Mouse (Mus musculus): Measurements from ENCODE around the gene Rnf149. TPM values are rescaled to one million over a fixed set of nuclear protein-coding genes. Genes with fewer than 3 reads are reported as not detected.

The Rnf149 gene
- polyA plus RNA-seq (2015; fragmentation: Nextera tagmentation; extraction: Ambion mirVana) = 35.1 and 35.4 TPM in 2 replicates

- H3K4me3 ChIP-seq (replicated peaks) = peak within 1 kb of the TSS; percentile 97
- H3K9me3 ChIP-seq = no peaks in the 10 kb centered on the region
- H3K4me1 ChIP-seq = peaks cover 13% of the 10 kb centered on the region
- under 1% methylated on average over 44 of the region's 49 CpGs for WGBS
- H3K4me2 ChIP-seq = peak within 1 kb of the TSS; percentile 59
- no peaks in the 10 kb centered on the region for H3K27me3 ChIP-seq (replicated peaks)
- ATAC-seq (ENCODE audit: insufficient read depth, low FRiP score, low read depth) = peak; percentile 95
- peak within 1 kb of the TSS; percentile 99 for H3K27ac ChIP-seq
- H3K9ac ChIP-seq = peak within 1 kb of the TSS; percentile 91
- H3K36me3 ChIP-seq = no peaks in the 10 kb centered on the region
Measured at GRCm38 (mm10) chr1:39577253-39577705, at the start of gene Rnf149. Gene Rnf149, minus strand, starts transcription at chr1:39577405.

- no peak overlapping the region for H3K4me2 ChIP-seq
- H3K4me3 ChIP-seq (replicated peaks) = no peak overlapping the region
- H3K4me1 ChIP-seq = no peaks in the 10 kb centered on the region
- no peak for ATAC-seq (ENCODE audit: insufficient read depth, low FRiP score, low read depth)
- 48% methylated on average over 3 of the region's 3 CpGs for WGBS
- H3K36me3 ChIP-seq = no peaks in the 10 kb centered on the region
- no peaks in the 10 kb centered on the region for H3K27me3 ChIP-seq (replicated peaks)
- no peak overlapping the region for H3K27ac ChIP-seq
- H3K9ac ChIP-seq = no peak overlapping the region
- no peaks in the 10 kb centered on the region for H3K9me3 ChIP-seq
Measured at GRCm38 (mm10) chr1:39625491-39625890, 48.3 kb upstream of the Rnf149 start.

GRCm38 (mm10) chr1:39623729-39624128, 46.5 kb upstream of the Rnf149 start:
- Histone ChIP-seq H3K9ac (no peak overlapping the region), H3K9me3 (no peaks in the 10 kb centered on the region), H3K4me1 (no peaks in the 10 kb centered on the region), H3K4me3 (replicated peaks) (no peak overlapping the region), H3K27me3 (replicated peaks) (no peaks in the 10 kb centered on the region), H3K27ac (no peak overlapping the region), H3K36me3 (no peaks in the 10 kb centered on the region), H3K4me2 (no peak overlapping the region)
- WGBS = 33% methylated on average over 1 of the region's 1 CpGs
- ATAC-seq (ENCODE audit: insufficient read depth, low FRiP score, low read depth) = peak; percentile 43; the same call in 1 of the 2 replicates

GRCm38 (mm10) chr1:39623106-39623505, 45.9 kb upstream of the Rnf149 start:
- no peak overlapping the region for H3K4me2 ChIP-seq
- no peaks in the 10 kb centered on the region for H3K4me1 ChIP-seq
- no peak overlapping the region for H3K27ac ChIP-seq
- no peak overlapping the region for H3K9ac ChIP-seq
- H3K4me3 ChIP-seq (replicated peaks) = no peak overlapping the region
- H3K36me3 ChIP-seq = no peaks in the 10 kb centered on the region
- H3K27me3 ChIP-seq (replicated peaks) = no peaks in the 10 kb centered on the region
- 81% methylated on average over 5 of the region's 5 CpGs for WGBS
- no peaks in the 10 kb centered on the region for H3K9me3 ChIP-seq
- no peak for ATAC-seq (ENCODE audit: insufficient read depth, low FRiP score, low read depth)

- H3K36me3 ChIP-seq = no peaks in the 10 kb centered on the region
- no peaks in the 10 kb centered on the region for H3K9me3 ChIP-seq
- no peak overlapping the region for H3K9ac ChIP-seq
- no peak overlapping the region for H3K4me3 ChIP-seq (replicated peaks)
- H3K27me3 ChIP-seq (replicated peaks) = no peaks in the 10 kb centered on the region
- ATAC-seq (ENCODE audit: insufficient read depth, low FRiP score, low read depth) = no peak
- H3K27ac ChIP-seq = no peak overlapping the region
- 41% methylated on average over 8 of the region's 8 CpGs for WGBS
- H3K4me2 ChIP-seq = no peak overlapping the region
- peaks cover 3% of the 10 kb centered on the region; the same call in 1 of the 2 replicates for H3K4me1 ChIP-seq
Measured at GRCm38 (mm10) chr1:39618524-39618923, 41.3 kb upstream of the Rnf149 start.

GRCm38 (mm10) chr1:39615526-39615925, 38.3 kb upstream of the Rnf149 start:
- no peak overlapping the region for H3K9ac ChIP-seq
- no peak overlapping the region for H3K4me3 ChIP-seq (replicated peaks)
- H3K4me2 ChIP-seq = no peak overlapping the region
- no peaks in the 10 kb centered on the region for H3K36me3 ChIP-seq
- ATAC-seq (ENCODE audit: insufficient read depth, low FRiP score, low read depth) = no peak
- WGBS = 64% methylated on average over 6 of the region's 6 CpGs
- H3K4me1 ChIP-seq = peaks cover 3% of the 10 kb centered on the region; the same call in 1 of the 2 replicates
- H3K27ac ChIP-seq = no peak overlapping the region
- H3K27me3 ChIP-seq (replicated peaks) = no peaks in the 10 kb centered on the region
- no peaks in the 10 kb centered on the region for H3K9me3 ChIP-seq

GRCm38 (mm10) chr1:39614462-39615279, 37.5 kb upstream of the Rnf149 start:
- Histone ChIP-seq H3K9me3 (no peaks in the 10 kb centered on the region), H3K36me3 (no peaks in the 10 kb centered on the region), H3K27me3 (replicated peaks) (no peaks in the 10 kb centered on the region), H3K27ac (no peak overlapping the region), H3K4me1 (peaks cover 3% of the 10 kb centered on the region; the same call in 1 of the 2 replicates), H3K4me3 (replicated peaks) (no peak overlapping the region), H3K4me2 (no peak overlapping the region), H3K9ac (no peak overlapping the region)
- ATAC-seq (ENCODE audit: insufficient read depth, low FRiP score, low read depth) = no peak
- 28% methylated on average over 11 of the region's 11 CpGs for WGBS

- Histone ChIP-seq H3K27me3 (replicated peaks) (no peaks in the 10 kb centered on the region), H3K4me3 (replicated peaks) (no peak overlapping the region), H3K4me1 (peaks cover 3% of the 10 kb centered on the region), H3K9me3 (no peaks in the 10 kb centered on the region), H3K4me2 (no peak overlapping the region), H3K36me3 (no peaks in the 10 kb centered on the region), H3K9ac (no peak overlapping the region), H3K27ac (no peak overlapping the region)
- no peak for ATAC-seq (ENCODE audit: insufficient read depth, low FRiP score, low read depth)
- 57% methylated on average over 3 of the region's 3 CpGs for WGBS
Measured at GRCm38 (mm10) chr1:39613061-39613460, 35.9 kb upstream of the Rnf149 start.

- Histone ChIP-seq H3K4me1 (peaks cover 3% of the 10 kb centered on the region), H3K36me3 (no peaks in the 10 kb centered on the region), H3K4me2 (no peak overlapping the region), H3K4me3 (replicated peaks) (no peak overlapping the region), H3K9ac (no peak overlapping the region), H3K27ac (no peak overlapping the region), H3K27me3 (replicated peaks) (no peaks in the 10 kb centered on the region), H3K9me3 (no peaks in the 10 kb centered on the region)
- ATAC-seq (ENCODE audit: insufficient read depth, low FRiP score, low read depth) = no peak
- whole genome bisulfite sequencing = 75% methylated on average over 5 of the region's 5 CpGs
Measured at GRCm38 (mm10) chr1:39612491-39612890, 35.3 kb upstream of the Rnf149 start.

- no peak overlapping the region for H3K4me3 ChIP-seq (replicated peaks)
- no peaks in the 10 kb centered on the region for H3K27me3 ChIP-seq (replicated peaks)
- H3K9ac ChIP-seq = no peak overlapping the region
- 16% methylated on average over 8 of the region's 8 CpGs for WGBS
- H3K27ac ChIP-seq = no peak overlapping the region
- no peak for ATAC-seq (ENCODE audit: insufficient read depth, low FRiP score, low read depth)
- no peaks in the 10 kb centered on the region for H3K36me3 ChIP-seq
- no peaks in the 10 kb centered on the region; the same call in 1 of the 2 replicates for H3K4me1 ChIP-seq
- no peak overlapping the region; the same call in 1 of the 2 replicates for H3K4me2 ChIP-seq
- H3K9me3 ChIP-seq = no peaks in the 10 kb centered on the region
Measured at GRCm38 (mm10) chr1:39608534-39608933, 31.3 kb upstream of the Rnf149 start.

- Histone ChIP-seq H3K4me1 (no peaks in the 10 kb centered on the region), H3K9ac (no peak overlapping the region), H3K27me3 (replicated peaks) (no peaks in the 10 kb centered on the region), H3K9me3 (no peaks in the 10 kb centered on the region), H3K4me3 (replicated peaks) (no peak overlapping the region), H3K4me2 (no peak overlapping the region), H3K36me3 (no peaks in the 10 kb centered on the region), H3K27ac (no peak overlapping the region)
- 93% methylated on average over 3 of the region's 3 CpGs for WGBS
- no peak for ATAC-seq (ENCODE audit: insufficient read depth, low FRiP score, low read depth)
Measured at GRCm38 (mm10) chr1:39602477-39602876, 25.3 kb upstream of the Rnf149 start.

- H3K9me3 ChIP-seq = no peaks in the 10 kb centered on the region
- WGBS = 70% methylated on average over 11 of the region's 11 CpGs
- no peaks in the 10 kb centered on the region for H3K36me3 ChIP-seq
- no peak; the same call in 1 of the 2 replicates for ATAC-seq (ENCODE audit: insufficient read depth, low FRiP score, low read depth)
- no peak overlapping the region for H3K9ac ChIP-seq
- H3K27ac ChIP-seq = no peak overlapping the region
- H3K4me3 ChIP-seq (replicated peaks) = no peak overlapping the region
- H3K4me2 ChIP-seq = no peak overlapping the region
- no peaks in the 10 kb centered on the region for H3K4me1 ChIP-seq
- H3K27me3 ChIP-seq (replicated peaks) = no peaks in the 10 kb centered on the region
Measured at GRCm38 (mm10) chr1:39598726-39599125, 21.5 kb upstream of the Rnf149 start.

Measured in stomach, embryonic 15.5 days (tissue).